Mouse (Mus musculus): Measurements from ENCODE around the gene Chmp1a.

Chmp1a gene

DNA sequence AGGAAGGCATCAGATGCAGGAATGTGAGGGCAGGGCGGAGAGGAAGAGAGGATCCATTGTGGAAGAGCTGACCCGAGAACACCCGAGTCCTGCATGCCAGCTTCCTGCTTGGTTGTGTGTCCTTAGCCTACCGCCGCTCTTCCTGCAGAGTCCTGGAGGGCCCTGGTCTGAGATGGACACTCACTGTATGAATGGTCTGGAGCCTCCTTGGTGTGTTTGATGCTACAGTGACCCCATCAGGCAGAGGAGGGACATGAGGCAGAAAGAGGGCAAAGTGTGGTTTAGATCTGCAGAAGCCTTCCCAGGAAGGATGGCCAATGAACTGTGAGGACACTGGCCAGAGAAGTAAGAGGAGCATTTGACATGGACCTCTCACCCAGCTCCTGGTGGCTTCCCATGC lies 57.4 kb downstream of the Chmp1a start:
- DNase-seq (ENCODE audit: low spot score in 2 of 2): no peak
